Mouse (Mus musculus) kidney, adult 2 months (tissue): ENCODE data around the gene Dhh.

Experiments used
- CTCF ChIP-seq: fragments of 200-500 bp; conservative IDR thresholded peaks from 2 replicates; pipeline ENCODE4 v1.5.1; 2011; ENCODE audit warnings: low read depth, mild to moderate bottlenecking, control low read depth, low read length, moderate library complexity, mixed read lengths; ENCODE audit not compliant: insufficient read depth, insufficient read length
- POLR2A ChIP-seq: fragments of 200-500 bp; IDR thresholded peaks from one replicate; pipeline ENCODE4 v1.6.1; 2011; ENCODE audit warnings: low read depth, low read length, control low read depth

DNA sequence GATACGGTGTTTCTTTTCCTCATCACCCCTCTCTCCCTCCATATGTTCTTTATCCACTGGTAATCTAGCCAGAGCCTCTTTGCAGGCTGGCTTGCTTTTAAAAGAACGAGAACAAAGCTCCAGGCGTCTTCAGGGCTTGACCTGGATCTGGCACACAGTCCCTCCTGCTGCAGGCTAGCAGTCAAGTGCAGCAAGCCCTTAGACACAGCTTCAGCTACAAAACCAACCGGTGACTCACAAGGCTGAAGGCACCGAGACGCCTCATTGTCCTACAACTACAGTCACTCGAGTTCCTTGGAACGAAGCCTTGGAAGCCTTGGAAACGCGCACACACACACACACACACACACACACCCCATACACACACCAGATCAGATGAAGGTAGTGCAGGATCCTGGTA is 42.5 kb upstream of the Dhh start:
- TF ChIP-seq CTCF (no peak), POLR2A (no peak)
